Mouse (Mus musculus) forebrain, postnatal 0 days (tissue): ENCODE measurements around the gene Gm20877. TPM values are rescaled to one million over a fixed set of nuclear protein-coding genes. Genes with fewer than 3 reads are reported as not detected.
"Not testable (repeated sequence)": the region's sequence is repeated elsewhere in the genome, so short reads cannot be mapped to it uniquely, and the experiment has no call there.

Experiments used
- ATAC-seq: fragments of 200-750 bp; cut with Nextera tagmentation; 2 replicates; pipeline ENCODE4 v1.8.0; 2017; ENCODE audit warnings: mild to moderate bottlenecking, moderate library complexity
- DNase-seq: peaks from one replicate; pipeline ENCODE4 v3.0.0-alpha.2; 2015
- H3K27ac ChIP-seq: fragments of 300-500 bp; sonication (generic); 2 replicates; pipeline ENCODE4 v1.5.1; 2014; ENCODE audit warnings: low read depth, mild to moderate bottlenecking, antibody characterized with exemption, low read length, moderate library complexity, mixed read lengths
- H3K27me3 ChIP-seq: fragments of 300-500 bp; sonication (generic); 2 replicates; pipeline ENCODE4 v1.6.1; 2014; ENCODE audit warnings: mild to moderate bottlenecking, low read length, mixed read lengths; ENCODE audit not compliant: insufficient read depth
- H3K36me3 ChIP-seq: fragments of 300-500 bp; sonication (generic); 2 replicates; pipeline ENCODE4 v1.6.1; 2014; ENCODE audit warnings: mild to moderate bottlenecking, moderate library complexity; ENCODE audit not compliant: insufficient read depth
- H3K4me1 ChIP-seq: fragments of 300-500 bp; sonication (generic); 2 replicates; pipeline ENCODE4 v1.6.1; 2014; ENCODE audit warnings: antibody characterized with exemption; ENCODE audit not compliant: insufficient read depth
- H3K4me2 ChIP-seq: fragments of 300-500 bp; sonication (generic); 2 replicates; pipeline ENCODE4 v1.6.1; 2014; ENCODE audit warnings: low read depth, mild to moderate bottlenecking, moderate library complexity
- H3K4me3 ChIP-seq: fragments of 300-500 bp; sonication (generic); 2 replicates; pipeline ENCODE4 v1.5.1; 2014; ENCODE audit warnings: low read depth, low read length, mixed read lengths
- H3K9ac ChIP-seq: fragments of 300-500 bp; sonication (generic); 2 replicates; pipeline ENCODE4 v1.6.1; 2014; ENCODE audit warnings: mild to moderate bottlenecking
- H3K9me3 ChIP-seq: fragments of 300-500 bp; sonication (generic); 2 replicates; pipeline ENCODE4 v1.6.1; 2016; ENCODE audit warnings: low read length
- WGBS: fragments of 180-500 bp; shearing (Covaris S2); extraction: QIAGEN DNeasy Blood & Tissue Kit; methylation state at CpG from one replicate; pipeline ENCODE4 v1.1.7; 2014; 5-methylcytosine and 5-hydroxymethylcytosine counted together
- polyA plus RNA-seq: library from polyadenylated mRNA; unstranded; fragments of >200 nt; fragmentation: Nextera tagmentation; extraction: Ambion mirVana; gene quantifications from 2 replicates; pipeline ENCODE4 v1.2.1, GENCODE M21; 2015
- total RNA-seq: library from RNA; depleted of rRNA; stranded (reverse); fragments of >200 nt; gene quantifications from 2 replicates; pipeline ENCODE4 v1.2.3, GENCODE M21; 2014; rRNA removed

Gm20877 gene
- not detected in 2 replicates for total RNA-seq
- not detected in 2 replicates for polyA plus RNA-seq

GRCm38 (mm10) chrY:17093573-17093972, at the start of gene Gm20877:
Gene Gm20877 (plus strand): TSS chrY:17093873.
- H3K27me3 ChIP-seq, ATAC-seq, H3K27ac ChIP-seq, H3K4me3 ChIP-seq, H3K4me2 ChIP-seq, H3K9ac ChIP-seq, H3K36me3 ChIP-seq, H3K4me1 ChIP-seq, DNase-seq, H3K9me3 ChIP-seq: not testable (repeated sequence)
- no CpG with 5 or more reads among the region's 3 CpGs for WGBS
